Mouse (Mus musculus) cerebellum, adult 11-12 months (tissue): ENCODE measurements at regions not wholly inside any gene's neighbourhood (a gene's known extent, or its start where the extent isn't known, plus 50 kb on each side); places are given as distances from the start of the nearest gene placed in this dataset.

ENCODE experiments used
- DNase-seq: peaks from one replicate; pipeline ENCODE4 v3.0.0; 2022

GRCm38 (mm10) chr13:107878980-107879379 is 165.3 kb upstream of the Smim15 start:
- no peak for DNase-seq

- no peak for DNase-seq
Measured at GRCm38 (mm10) chr13:107873244-107873667, 171.0 kb upstream of the Smim15 start.

- no peak for DNase-seq
Measured at GRCm38 (mm10) chr13:107872574-107872973, 171.7 kb upstream of the Smim15 start.

GRCm38 (mm10) chr13:107872137-107872536 is 172.1 kb upstream of the Smim15 start:
- DNase-seq, result no peak

DNA sequence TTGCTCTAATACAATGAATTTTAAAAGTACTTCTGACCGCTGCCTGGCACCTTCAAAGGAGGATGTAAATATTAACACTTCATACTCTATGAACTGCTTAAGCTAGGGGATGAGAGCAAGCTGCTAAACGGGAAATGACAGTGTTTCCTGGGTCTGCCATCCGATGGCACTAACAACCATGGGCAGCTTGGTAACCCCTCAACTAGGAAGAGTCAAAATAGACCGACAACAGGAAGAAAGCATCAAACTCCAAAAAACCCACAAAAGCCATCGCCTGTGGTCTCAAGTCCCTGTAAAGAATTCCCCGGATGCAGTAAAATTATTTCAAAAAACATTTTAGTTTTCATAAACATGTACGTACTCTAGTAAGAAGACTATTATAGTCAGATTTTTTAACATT is 175.3 kb upstream of the Smim15 start:
- no peak for DNase-seq

DNA sequence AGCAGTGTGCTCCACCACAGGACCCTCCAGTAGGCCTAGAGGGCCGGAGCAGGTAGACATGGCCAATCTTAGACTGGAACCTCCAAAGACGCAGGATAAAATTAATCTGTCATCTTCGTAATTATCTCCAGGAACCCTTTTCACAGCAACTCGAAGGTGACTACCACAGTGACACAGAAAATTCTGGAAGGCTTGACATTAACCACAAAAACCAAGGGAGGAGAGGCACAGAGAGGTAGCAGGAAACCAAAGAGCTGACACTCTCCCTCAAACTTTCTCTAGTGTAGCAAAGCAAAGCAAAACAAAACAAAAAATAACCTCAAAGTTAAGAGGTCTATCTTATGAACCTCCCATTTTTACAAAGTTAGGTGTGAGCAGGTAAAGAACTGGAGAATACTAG is 177.4 kb upstream of the Smim15 start:
- DNase-seq, result no peak

DNA sequence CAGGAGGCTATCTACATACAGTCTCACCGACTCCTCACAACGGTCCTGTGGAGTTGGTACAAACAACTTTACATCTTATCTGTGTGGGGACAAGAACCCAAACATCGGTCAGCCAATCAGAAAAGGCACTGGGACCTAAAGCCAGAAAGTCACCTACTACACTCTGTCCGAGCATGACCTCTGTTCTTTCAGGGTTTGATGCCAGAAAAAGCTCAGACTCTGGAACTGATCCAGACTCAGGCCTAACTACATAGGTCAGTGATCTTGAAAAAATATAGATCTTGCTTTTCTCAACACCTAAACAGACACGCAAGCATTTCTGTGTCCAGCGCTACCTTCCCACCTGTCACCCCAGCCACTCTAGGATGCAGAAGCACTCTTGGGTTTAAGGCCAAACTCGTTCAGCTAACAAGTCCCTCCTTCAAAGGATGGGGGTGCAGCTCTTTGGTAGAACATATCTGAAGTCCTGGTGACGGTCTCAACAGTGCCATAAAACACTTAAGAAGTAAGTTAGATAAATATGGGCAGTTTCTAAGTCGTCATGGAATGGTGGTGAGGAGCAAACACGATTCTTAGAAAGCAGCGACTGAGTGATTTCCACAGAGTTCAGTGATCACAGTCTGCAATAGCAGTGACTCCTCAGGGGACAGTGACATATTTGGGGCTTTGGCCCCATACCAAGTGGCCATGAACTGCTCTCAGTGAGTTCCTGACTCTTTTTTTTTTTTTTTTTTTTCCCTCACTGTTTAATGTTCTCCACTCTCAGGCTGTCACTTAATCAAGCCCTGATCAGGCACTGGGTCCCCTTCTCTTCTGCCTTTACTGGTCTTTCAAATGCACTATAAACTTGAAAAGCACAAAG is 181.2 kb upstream of the Smim15 start:
- DNase-seq, result no peak

- no peak for DNase-seq
Measured at GRCm38 (mm10) chr13:107861384-107862134, 182.7 kb upstream of the Smim15 start.

DNA sequence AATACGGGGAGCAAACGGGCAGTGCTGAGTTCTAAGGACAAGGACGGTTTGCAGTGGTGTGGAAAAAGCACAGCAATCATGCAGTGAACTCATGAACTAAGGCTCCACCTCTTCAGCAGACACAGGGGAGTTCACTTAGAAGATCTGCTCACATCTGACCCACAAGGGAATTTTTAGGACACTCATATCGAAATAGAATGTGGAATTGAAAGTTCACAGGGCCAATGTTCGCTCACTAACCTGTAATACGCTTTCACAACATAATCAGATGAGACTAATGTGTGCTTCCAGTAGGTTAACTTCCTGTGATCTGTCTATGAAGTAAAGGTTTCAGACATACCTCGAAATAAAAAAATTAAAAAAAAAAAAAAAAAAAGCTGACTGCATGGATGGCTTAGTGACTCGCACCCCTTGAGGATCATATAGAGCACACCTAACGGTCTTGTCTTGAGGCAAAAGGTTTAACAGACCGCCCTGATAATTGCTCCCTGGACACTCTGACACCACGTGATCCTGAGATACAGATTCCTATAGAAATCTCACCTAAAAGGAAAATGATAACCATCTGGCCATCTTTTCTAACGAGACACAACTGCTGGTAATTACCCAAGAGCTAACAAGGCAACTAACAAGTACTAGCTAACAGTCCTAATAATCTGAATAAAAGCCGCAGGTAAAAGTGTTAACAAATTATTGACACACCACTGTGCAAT is 187.0 kb upstream of the Smim15 start:
- DNase-seq, result no peak

DNA sequence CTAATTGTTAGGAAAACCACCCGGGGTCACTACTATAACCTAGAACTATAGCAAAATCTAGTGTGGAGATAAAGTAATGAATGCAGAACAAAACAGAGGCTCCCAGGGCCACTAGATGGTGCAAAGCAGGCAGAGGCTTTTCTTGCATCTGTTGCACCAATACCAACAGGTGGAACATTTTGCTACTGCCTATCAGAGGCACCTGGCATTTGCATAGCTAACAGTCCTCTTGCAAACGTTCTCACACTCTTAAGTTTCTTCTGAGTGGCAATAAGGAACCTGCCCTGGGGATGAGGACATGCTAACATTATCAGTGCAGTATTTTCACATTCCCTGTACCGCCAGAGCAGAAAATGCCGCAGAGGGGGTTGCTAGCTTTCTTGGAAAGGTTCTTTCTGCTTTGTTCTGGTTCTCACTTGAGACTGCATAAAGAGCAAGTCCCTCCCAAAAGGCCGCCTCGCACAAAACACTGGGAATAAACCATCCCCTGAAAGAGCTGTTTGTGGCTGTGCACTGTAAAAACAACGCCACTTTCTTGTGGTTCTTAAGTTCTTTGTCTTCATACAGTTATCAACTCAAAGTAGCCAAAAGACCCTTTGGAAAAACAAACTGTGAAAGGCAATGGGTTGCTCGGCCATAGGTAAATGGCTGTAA is 193.2 kb upstream of the Smim15 start:
- DNase-seq, result no peak

- DNase-seq, result no peak
Measured at GRCm38 (mm10) chr13:107848871-107849270, 195.4 kb upstream of the Smim15 start.

DNA sequence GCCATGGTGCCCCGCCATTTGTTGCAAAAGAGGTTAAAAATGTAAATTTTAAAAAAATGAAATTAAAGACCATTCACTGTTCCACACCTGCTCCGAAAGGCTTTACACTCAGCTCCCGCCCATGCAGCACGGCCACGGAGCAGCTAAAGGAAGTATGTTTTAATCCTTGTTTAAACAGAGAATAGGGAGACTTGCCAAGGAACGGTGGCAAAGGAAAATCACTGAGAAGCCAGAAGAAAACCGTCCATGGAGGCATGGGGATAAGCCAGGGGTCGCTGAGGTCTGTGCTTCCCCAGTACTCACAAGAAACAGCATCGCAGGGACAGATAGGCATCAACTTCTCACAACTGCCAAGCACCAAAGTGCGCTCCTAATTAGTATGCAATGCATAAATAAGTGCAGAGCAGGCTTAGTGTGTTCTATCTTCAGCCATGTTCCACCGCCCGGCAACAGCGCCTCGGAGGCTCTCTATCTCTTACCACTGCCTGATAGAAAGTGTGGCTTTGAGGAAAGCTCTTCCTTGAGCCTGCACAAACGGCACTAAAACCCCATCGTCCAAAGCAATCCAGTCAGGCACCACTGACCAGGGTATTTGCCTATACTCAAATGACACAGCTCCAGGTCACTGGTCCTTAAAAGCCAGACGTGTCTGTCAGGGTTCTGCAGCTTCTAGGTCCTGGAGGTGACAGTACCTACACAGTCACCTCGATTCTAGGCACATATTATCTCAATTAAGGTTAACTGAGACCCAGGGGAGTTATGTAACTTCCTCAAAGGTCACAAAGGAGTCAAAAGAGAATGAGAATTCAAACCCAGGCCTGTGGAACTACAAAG is 196.8 kb upstream of the Smim15 start:
- no peak for DNase-seq

DNA sequence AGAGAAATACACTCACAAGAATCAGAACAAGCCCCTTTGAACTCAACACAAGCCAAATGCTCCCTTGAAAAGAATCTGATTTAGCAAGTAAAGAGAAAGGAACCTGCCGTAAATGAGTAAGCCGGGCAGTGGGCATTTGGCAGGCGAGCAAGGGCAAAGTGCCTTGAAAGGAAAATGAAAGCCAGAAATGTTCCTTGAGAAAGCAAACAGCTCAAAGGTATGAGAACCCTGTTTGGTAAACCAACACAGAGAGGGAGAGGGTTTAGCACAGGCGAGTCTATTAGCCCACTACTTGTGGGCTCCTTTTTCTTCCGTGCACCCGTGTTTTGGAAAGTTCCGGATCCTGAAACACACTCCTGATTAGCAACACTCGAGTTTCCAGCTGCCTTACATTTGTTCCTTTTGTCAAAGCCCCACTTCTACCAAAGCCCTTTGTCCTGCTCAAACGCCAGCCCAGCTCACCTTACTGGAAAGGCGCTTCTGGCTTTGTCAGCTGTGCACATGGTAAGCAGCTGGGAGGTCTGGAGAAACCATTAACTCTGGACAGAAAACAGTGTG is 197.5 kb upstream of the Smim15 start:
- DNase-seq, result no peak

GRCm38 (mm10) chr13:107845838-107846237 is 198.4 kb upstream of the Smim15 start:
- DNase-seq, result no peak

DNA sequence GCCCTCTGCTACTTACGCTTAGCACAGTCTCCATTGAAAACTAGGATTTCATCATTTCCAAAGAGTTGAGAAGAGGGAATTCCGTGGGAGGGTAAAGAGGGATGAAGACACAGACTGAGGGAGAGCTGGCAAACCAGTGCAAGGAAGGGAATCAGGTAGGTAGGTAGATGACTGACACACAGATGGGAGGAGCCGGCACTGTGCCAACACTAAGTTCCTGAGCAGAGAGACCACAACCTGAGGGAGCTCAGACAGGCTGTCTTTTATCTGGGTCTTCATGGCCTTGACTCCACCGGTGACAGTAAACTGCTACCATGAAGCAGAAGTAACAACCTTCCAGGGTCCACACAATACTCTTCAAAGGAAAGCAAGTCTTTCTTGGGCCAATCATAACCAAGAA is 200.2 kb upstream of the Smim15 start:
- no peak for DNase-seq

DNA sequence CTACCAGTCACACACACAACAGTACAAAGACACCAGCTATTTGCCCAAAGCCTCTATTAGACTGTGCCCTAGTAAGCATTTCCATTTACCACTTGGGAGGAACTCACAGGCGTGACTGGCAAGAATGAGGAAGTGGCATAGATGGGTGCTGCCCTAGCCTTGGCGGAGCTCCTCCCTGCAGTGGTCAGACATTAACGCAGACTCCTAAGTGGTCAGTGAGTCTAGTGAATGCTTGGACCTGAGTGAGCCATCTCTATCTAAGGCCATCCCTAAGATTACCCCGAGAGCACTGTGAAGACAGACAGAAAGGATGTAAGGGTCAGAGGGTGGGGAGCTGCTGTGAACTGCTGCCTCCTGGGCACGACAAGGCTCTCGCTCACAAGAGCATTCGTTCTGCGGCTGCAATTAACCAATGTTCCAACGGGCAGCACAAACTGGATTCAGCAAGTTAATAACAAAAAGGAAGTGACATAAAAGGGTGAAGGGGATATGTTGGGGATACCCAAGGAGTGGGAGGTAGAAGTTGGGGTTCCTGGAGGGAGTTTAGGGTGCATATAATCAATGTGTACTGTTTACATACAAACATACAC is 206.0 kb upstream of the Smim15 start:
- no peak for DNase-seq

DNA sequence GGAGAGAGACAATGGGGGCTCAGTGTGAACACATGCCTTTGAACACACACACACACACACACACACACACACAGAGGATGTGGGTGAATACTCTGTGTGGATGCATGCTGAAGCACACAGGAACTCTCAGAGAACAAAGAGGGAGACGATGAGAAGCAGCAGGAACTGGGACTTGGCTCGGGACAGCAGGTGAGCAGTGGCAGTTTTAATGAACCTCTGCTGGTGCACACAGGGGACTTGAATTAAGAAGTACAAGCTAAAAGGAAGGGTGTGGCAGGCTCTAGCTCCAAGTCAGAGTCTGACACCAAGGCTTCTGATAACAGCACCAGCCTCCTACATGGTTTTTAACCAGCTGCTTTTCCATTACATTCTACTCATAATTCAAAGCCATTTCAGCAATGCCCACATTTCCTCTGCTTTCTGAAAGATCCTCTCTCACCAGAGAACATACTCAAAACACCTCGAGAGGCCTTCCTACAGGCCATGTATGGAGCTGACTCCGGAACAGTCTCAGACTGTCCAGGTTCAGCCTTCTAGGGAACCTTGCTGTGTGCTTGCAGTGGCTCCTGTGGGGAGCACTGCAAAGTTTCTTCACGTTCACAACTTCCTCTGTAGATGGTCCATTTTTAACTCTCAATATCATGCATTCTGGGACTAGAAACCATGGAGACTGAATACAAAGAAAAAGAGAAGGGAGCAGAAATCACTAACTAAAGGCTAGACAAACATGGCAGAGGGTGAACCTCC is 206.9 kb upstream of the Smim15 start:
- DNase-seq, result no peak

DNA sequence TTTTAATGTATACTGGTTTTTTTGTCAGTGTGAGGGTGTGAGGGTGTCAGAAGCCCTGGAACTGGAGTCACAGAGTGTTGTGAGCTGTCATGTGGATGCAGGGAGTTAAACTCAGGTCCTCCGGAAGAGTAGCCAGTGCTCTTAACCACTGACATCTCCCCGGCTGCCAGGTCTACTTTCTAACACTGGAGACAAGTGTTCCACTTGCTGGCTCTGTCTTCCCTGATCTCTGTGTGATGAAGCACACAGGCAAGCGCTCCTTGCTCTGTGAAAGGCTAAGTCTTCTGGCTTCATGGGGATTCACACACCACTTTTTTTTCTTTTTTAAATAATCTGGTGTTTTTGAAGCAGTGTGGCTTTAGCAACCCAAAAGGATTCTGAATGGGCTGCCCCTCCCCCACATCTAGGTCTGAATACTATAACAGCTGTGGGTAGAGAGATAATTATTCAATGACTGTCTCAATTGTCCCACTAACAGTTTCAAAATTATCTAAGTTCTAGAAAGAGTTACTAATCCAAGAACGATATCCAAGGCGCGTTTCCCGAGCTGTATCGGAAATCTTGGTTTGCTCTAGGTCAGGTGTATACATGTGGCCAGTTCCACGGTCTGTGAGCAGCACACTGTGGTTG is 208.4 kb upstream of the Smim15 start:
- DNase-seq, result no peak

DNA sequence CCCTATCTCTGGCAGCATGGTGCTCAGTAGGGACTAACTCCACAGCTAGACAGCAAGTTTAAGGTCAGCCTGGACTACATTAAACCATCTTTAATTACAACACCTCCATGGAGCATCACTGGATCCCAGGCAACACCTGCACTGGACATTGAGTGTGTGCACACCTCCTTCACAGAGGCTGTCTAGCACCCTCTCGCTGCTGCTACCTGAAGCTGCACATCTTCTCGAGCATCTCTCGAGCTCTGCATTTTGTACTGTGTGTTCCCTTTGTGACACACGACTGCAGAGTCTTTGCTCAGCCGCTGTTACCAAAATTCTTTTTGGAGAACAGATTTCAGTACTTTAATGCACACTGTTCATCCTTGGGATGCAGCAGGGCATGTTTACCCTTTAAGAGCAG is 212.2 kb upstream of the Smim15 start:
- DNase-seq, result no peak

GRCm38 (mm10) chr13:107831221-107831681 is 213.0 kb upstream of the Smim15 start:
- DNase-seq, result peak; percentile 69
